Mouse (Mus musculus): ENCODE measurements at regions not wholly inside any gene's neighbourhood (a gene's known extent, or its start where the extent isn't known, plus 50 kb on each side); places are given as distances from the start of the nearest gene placed in this dataset.

DNA sequence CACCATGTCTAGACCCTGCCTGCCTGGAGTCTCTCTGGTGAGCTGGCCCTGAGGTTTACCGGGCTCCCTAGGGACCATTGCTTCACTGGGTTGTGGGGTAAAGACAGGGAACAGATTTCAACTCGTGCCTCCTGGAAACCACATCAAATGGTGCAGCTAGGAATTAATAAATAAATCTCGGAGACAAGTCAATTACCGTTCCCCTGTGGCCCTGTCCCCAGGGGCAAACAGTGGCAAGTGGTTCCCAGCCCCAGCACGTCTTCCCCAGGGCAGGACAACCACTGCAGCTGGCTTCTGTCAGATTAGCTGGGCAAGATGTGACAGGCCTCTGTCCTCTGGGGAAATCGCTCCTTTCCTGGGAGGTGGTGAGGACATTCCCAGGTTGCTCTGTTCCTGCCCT lies 54.3 kb upstream of the Haao start:
- in situ Hi-C loops (cut with MboI, MseI) = no loop called here

GRCm38 (mm10) chr17:83899588-83900152 lies 51.9 kb upstream of the Haao start:
- in situ Hi-C loops (cut with MboI, MseI) = no loop called here

DNA sequence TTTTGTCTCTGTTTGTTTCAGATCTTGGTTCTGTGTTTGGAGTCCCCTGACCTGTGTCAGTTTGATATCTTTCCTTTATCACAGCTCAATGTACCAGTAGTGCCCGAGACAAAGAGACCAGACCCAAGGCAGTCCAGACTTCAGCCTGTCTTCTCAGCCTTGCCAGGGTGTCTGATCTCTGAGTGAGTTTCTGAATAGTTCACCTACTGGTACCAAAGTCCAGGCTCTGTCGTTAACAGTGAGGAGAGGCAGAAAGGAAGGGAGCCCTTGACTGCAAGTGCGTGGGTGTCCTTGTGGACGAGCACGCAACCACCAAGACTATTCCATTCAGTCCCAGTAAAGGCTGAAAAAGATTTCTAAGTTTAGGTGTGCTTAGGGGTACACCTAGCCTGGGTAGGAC lies 50.8 kb upstream of the Haao start:
- in situ Hi-C loops (cut with MboI, MseI) = no loop called here
